Mouse (Mus musculus) spleen, adult 18-20 months (tissue): ENCODE measurements around the gene Car7.
"Not testable (repeated sequence)": the region's sequence is repeated elsewhere in the genome, so short reads cannot be mapped to it uniquely, and the experiment has no call there.

Experiments used
- DNase-seq, 2 experiments: peaks; one replicate each; pipeline ENCODE4 v3.0.0; 2022; ENCODE audit warnings: mixed read lengths in 2 of 2

The Car7 gene

GRCm38 (mm10) chr8:104570436-104571343 lies 36.2 kb downstream of the Car7 start:
- DNase-seq, result peak; percentile 68 to 90

DNA sequence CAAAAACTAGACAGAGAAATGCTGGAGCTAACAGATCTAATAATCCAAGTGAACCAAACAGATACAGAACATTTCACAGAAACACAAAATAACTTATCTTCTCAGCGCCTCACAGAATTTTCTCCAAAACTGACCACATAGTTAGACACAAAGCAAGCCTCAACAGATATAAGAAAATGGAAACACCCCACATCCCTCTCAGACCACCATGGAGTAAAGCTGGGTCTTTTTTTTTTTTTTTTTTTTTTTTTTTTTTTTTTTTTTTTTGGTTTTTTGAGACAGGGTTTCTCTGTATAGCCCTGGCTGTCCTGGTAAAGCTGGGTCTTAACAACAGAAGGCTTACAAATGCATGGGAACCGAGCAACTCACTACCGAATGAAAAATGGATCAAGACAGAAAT lies 42.3 kb downstream of the Car7 start:
- no peak for DNase-seq

DNA sequence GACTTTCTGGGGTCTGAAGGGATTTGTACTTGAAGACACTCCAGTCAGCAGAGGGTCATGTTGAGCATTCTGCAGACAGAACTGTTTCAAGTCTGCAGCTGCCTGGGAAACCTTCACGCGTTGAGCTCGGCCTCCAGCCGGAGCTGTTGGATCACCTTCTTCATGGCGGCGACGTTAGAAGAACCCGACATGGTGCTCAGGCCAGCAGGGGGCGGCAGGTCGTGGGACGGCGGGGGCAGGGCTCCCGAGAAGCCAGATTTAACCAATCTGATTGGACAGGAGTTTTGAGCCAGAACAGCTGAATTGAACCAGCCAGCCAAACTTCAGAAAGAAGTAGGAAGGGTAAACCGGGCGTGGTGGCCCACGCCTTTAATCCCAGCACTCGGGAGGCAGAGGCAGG lies 43.1 kb downstream of the Car7 start:
- DNase-seq, result not testable (repeated sequence)

- DNase-seq, result no peak
Observed at GRCm38 (mm10) chr8:104584522-104584921, 50.0 kb downstream of the Car7 start.

DNA sequence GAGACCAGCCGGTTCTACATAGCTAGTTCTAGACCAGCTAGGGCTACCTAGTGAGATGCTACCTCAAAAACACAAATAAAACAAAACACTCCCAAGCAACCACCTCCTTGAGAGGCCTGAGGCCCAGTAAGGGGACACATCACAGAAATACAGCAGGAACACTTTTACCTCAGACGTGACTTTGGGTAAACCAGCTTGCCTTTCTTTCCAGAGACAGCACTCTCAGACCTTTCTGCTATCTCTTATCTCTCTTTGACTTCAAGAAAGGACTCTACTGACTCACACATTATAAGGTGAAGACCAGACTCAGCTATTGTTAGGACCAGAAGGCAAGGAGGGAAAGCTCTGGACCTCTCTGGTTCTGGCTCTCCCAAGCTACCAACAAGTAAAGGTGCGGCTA lies 55.8 kb downstream of the Car7 start:
- no peak for DNase-seq

DNA sequence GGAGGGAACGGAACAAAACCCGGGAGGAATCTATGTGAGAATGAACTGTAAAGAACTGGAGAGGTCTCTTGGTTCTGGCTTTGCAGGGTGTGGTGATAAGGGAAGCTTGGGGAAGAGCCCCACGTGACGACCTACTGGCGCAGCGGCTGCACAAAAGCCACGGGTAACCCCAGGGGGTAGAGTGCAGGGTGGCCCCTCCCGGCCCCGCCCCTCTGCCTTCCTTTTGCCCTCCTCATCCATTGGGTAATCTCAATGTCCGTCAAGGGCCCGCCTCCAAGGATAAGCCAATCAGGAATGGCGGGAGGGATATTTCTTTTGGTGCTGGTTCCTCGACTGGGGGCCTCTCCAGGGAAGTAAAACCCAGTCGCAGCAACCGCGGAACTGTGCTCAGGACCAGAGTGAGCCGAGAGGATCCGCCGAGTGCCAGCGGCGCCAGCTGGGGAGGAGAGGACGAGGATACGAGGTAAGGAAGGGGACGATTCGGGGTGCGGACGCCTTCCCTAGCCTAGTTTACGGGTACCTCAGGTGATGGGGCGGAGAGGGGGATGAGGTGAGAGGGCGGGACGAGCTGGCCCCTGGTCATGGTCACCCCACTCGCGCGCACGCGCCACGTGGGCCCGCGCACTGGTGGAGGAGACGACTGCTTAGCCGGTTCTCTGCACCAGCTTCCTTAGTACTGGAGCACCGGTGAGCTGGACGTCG lies 56.8 kb downstream of the Car7 start, which contains the start of gene Pdp2:
Pdp2 (plus strand) TSS at position 319 of the 702 bp plus-strand sequence.
- peak; percentile 86 to 88 for DNase-seq

GRCm38 (mm10) chr8:104591856-104592255 lies 57.4 kb downstream of the Car7 start:
- DNase-seq, result no peak

DNA sequence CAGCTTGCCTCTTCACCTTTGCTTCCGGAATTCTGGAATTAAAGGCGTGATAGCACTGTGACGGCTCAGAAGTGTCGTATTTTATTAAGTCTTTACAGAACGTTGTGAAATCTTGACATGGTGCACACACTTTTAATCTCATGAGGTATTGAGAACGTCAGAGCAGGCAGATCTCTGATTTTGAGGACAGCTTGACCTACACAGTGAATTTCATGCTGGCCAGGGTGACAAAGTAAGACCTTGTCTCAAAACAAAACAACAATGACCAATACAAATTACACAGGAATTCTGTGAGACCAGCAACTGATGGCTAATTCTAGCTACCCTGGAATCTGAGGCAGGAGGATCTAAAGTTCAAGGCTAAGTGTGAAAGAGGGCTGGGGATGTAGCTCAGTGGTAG lies 58.1 kb downstream of the Car7 start:
- no peak for DNase-seq

DNA sequence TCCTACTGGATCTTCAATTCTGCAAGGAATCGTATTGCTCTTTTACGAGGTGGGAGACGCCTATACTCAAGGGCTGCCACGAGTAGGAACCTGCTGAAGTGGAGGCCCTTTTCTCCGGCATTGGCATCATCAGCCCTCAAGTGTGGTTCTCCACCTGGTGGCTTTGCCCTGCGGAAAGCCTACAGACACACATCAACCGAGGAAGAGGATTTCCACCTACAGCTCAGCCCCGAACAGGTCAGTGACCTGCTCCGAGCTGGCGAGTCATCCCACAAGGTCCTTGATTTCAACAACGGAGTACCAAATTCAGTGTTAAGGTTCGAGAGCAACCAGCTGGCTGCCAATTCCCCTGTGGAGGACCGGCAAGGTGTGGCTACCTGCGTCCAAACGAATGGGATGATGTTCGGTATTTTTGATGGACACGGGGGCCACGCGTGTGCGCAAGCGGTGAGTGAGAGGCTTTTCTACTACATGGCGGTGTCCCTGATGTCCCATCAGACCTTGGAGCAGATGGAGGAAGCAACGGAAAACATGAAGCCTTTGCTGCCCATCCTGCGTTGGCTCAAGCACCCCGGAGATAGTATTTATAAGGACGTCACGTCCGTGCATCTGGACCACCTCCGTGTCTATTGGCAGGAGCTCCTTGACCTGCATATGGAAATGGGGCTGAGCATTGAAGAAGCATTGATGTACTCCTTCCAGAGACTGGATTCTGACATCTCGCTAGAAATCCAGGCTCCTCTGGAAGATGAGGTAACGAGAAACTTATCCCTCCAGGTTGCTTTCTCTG lies 59.2 kb downstream of the Car7 start:
- DNase-seq, result no peak

DNA sequence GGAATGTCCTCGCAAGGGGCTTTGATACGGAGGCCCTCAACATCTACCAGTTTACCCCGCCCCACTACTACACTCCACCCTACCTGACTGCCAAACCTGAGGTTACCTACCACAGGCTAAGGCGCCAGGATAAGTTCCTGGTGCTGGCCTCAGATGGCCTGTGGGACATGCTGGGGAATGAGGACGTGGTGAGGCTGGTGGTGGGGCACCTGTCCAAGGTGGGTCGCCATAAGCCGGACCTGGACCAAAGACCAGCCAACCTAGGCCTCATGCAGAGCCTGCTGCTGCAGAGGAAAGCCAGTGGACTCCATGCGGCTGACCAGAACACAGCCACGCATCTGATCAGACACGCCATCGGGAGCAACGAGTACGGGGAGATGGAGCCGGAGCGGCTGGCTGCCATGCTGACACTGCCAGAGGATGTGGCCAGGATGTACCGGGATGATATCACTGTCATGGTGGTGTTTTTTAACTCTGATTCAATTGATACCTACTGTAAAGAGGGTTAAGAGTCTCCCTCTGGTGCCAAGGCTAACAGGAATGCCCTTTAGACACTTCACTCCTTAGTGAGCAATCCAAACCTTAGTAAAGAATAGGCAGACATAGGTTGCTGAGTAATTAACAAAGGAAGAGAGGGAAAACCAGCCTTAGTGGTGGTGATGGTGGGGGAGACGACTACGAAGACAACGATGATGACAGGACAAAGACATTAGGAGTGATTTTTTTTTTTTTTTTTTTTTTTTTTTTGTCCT lies 60.3 kb downstream of the Car7 start:
- no peak for DNase-seq

DNA sequence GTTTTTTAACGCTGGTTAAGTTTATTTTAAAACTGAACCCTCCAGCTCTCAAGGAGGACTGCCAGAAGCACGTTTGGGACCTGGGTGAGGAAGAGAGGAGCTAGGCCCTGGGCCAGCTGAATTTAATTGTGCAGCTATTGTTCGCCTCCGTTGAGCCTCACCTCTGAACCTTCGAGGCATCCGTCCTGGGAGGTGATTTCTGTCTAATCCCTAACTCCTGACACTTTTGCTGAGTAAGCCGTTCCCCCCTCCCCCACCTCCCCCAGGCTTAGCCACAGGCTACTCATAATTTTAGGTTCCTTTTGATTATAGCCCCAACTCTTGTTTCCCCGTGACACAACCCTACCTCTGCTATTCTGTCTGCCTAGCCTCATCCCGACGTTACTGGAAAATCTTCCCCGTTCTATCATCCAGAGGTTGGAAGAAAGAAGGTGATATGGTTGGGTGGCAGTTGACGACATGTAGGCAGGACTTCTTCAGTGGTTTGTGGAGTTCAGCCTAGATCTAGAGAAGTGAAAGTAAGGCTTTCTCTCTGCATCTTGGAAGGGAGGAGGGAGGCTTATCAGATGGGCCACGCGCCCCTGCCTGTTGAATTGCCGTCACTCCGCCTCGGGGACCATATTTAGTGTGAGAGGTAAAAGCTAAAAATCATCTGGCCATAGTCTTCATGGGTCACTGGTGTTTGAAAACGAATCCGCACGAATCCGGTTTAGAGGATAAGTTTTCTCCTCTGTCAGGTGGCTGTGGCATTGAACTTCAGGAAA lies 61.5 kb downstream of the Car7 start:
- no peak for DNase-seq

- no peak for DNase-seq
Observed at GRCm38 (mm10) chr8:104597656-104598055, 63.2 kb downstream of the Car7 start.

DNA sequence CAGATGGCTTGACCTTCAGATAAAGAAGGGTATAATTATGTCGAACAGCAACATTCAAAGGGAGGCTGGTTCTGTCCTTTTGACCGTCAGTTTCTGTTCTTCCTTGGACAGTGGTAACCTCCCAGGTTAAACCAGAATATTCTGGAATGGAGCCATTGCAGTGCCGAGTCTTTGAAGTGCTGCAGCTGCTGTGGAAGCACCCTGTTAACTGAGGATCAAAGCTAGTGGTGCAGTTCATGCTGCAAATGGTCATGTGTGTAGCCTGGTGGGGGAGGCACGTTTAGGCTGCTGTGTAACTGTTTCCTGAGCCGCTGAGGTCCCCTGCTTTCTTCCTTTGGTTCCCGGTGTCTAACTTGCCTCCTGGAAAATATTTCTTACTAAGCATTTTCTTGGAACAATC lies 64.0 kb downstream of the Car7 start:
- no peak for DNase-seq
